Mouse (Mus musculus) heart, postnatal 0 days (tissue): ENCODE measurements at regions not wholly inside any gene's neighbourhood (a gene's known extent, or its start where the extent isn't known, plus 50 kb on each side); places are given as distances from the start of the nearest gene placed in this dataset.

ENCODE experiments used
- CTCF ChIP-seq: IDR thresholded peaks from 2 replicates; pipeline ENCODE4 v1.5.1; 2016; ENCODE audit warnings: antibody characterized with exemption, control low read depth, low read depth
- EP300 ChIP-seq: IDR thresholded peaks from 2 replicates; pipeline ENCODE4 v1.6.1; 2016; ENCODE audit warnings: antibody characterized with exemption, low read depth

GRCm38 (mm10) chr5:91807070-91808065 lies 155.5 kb downstream of the Rchy1 start:
- TF ChIP-seq CTCF (no peak), EP300 (no peak)
